Mouse (Mus musculus) thymus, adult 2 months (tissue): ENCODE measurements around the gene Fbxl4.

Experiments used
- CTCF ChIP-seq: fragments of 200-500 bp; IDR thresholded peaks from 2 replicates; pipeline ENCODE4 v1.5.1; 2012; ENCODE audit warnings: mild to moderate bottlenecking, control low read depth, low read length, moderate library complexity, borderline replicate concordance; ENCODE audit not compliant: control insufficient read depth, poor library complexity, insufficient read depth; ENCODE audit errors: extremely low read depth
- POLR2A ChIP-seq: fragments of 200-500 bp; IDR thresholded peaks from 2 replicates; pipeline ENCODE4 v1.6.1; 2012; ENCODE audit warnings: mild to moderate bottlenecking, low read length, control low read depth, moderate library complexity; ENCODE audit not compliant: control insufficient read depth, poor library complexity, insufficient read depth; ENCODE audit errors: extremely low read depth

DNA sequence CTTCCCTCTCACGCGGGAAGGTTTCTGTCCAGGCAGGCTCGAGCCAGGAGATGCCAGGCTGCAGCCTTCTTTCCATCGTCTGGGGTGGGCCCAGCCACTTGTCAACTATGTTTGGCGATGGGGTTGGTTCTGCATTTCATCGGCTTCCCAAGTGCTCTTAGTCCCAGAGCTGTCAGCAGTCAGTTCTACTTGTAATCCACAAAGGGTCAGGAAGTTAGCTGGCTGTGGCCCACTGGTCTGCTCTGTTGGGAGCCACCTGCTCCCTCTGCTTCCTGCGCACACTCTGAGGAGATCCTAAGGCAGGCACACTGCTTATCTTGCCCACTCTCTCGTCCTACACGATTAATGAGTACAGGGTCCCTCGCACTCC is 573 bp downstream of the Fbxl4 start:
- TF ChIP-seq CTCF (no peak), POLR2A (no peak)
